Mouse (Mus musculus) MEL (cell line): ENCODE data around the gene Srgap1. TPM values are rescaled to one million over a fixed set of nuclear protein-coding genes. Genes with fewer than 3 reads are reported as not detected.
A peak's percentile ranks its signal among the peaks of the same experiment; 100 is the strongest.

Source experiments
- DNase-seq: peaks from one replicate; pipeline ENCODE4 v3.0.0; 2011; ENCODE audit warnings: low read depth, low spot score
- H3K27ac ChIP-seq: 2 replicates; pipeline ENCODE4 v1.5.1; 2012; ENCODE audit warnings: low read depth, mild to moderate bottlenecking, control low read depth, low read length, moderate library complexity; ENCODE audit not compliant: control insufficient read depth
- H3K27me3 ChIP-seq, 2 experiments: fragments of 150-350 bp in 1 of 2; sonication (generic) in 1 of 2; 2 replicates each; pipeline ENCODE4 v1.6.1; 2012; ENCODE audit warnings: low read length in 2 of 2, mild to moderate bottlenecking in 2 of 2, improper control_type of control experiment in 1 of 2, moderate library complexity in 1 of 2; ENCODE audit not compliant: insufficient read depth in 2 of 2, control insufficient read depth in 1 of 2
- H3K36me3 ChIP-seq, 2 experiments: 2 replicates each; pipeline ENCODE4 v1.6.1; 2012 to 2014; ENCODE audit warnings: low read length in 2 of 2, improper control_type of control experiment in 1 of 2, inconsistent platforms in 1 of 2, mild to moderate bottlenecking in 1 of 2; ENCODE audit not compliant: insufficient read depth in 2 of 2, control insufficient read depth in 1 of 2
- H3K4me1 ChIP-seq, 2 experiments: fragments of 150-350 bp in 1 of 2; sonication (generic) in 1 of 2; 2 replicates each; pipeline ENCODE4 v1.6.1; 2012; ENCODE audit warnings: low read length in 2 of 2, improper control_type of control experiment in 1 of 2, mild to moderate bottlenecking in 1 of 2; ENCODE audit not compliant: insufficient read depth in 2 of 2, control insufficient read depth in 1 of 2
- H3K4me3 ChIP-seq, 2 experiments: fragments of 150-350 bp in 1 of 2; sonication (generic) in 1 of 2; 2 replicates each; pipeline ENCODE4 v1.5.1; 2012; ENCODE audit warnings: low read depth in 2 of 2, low read length in 2 of 2, mild to moderate bottlenecking in 2 of 2, moderate library complexity in 2 of 2, control low read depth in 1 of 2, improper control_type of control experiment in 1 of 2; ENCODE audit not compliant: control insufficient read depth in 1 of 2, insufficient read depth in 1 of 2
- H3K79me2 ChIP-seq: 2 replicates; pipeline ENCODE4 v1.6.1; 2012; ENCODE audit warnings: mild to moderate bottlenecking, low read length, moderate library complexity; ENCODE audit not compliant: control insufficient read depth, poor library complexity, insufficient read depth
- H3K9ac ChIP-seq: 2 replicates; pipeline ENCODE4 v1.6.1; 2012; ENCODE audit warnings: low read depth, mild to moderate bottlenecking, control low read depth, low read length, moderate library complexity; ENCODE audit not compliant: control insufficient read depth, poor library complexity, severe bottlenecking
- H3K9me3 ChIP-seq: fragments of 150-350 bp; sonication (generic); replicated peaks from 2 replicates; pipeline ENCODE4 v1.6.1; 2012; ENCODE audit warnings: mild to moderate bottlenecking, low read length, improper control_type of control experiment, moderate library complexity; ENCODE audit not compliant: insufficient read depth
- CTCF ChIP-seq, 3 experiments: IDR thresholded peaks in 2 of 3; conservative IDR thresholded peaks in 1 of 3; 2 replicates each; pipeline ENCODE4 v1.5.1; 2011 to 2012; ENCODE audit warnings: low read length in 3 of 3, low read depth in 2 of 3, mild to moderate bottlenecking in 2 of 3, improper control_type of control experiment in 1 of 3, inconsistent platforms in 1 of 3, mixed read lengths in 1 of 3, moderate library complexity in 1 of 3; ENCODE audit not compliant: control insufficient read depth in 1 of 3, insufficient read depth in 1 of 3, poor library complexity in 1 of 3, severe bottlenecking in 1 of 3
- E2F4 ChIP-seq: IDR thresholded peaks from 2 replicates; pipeline ENCODE4 v1.6.1; 2011; ENCODE audit warnings: low read depth, low read length, improper control_type of control experiment, borderline replicate concordance
- ETS1 ChIP-seq: IDR thresholded peaks from 2 replicates; pipeline ENCODE4 v1.6.1; 2012; ENCODE audit warnings: low read depth, mild to moderate bottlenecking, inconsistent platforms, low read length, improper control_type of control experiment, moderate library complexity
- GABPA ChIP-seq: IDR thresholded peaks from 2 replicates; pipeline ENCODE4 v1.6.1; 2012; ENCODE audit warnings: low read depth, mild to moderate bottlenecking, inconsistent platforms, low read length, improper control_type of control experiment, moderate library complexity
- HCFC1 ChIP-seq: IDR thresholded peaks from 2 replicates; pipeline ENCODE4 v1.6.1; 2012; ENCODE audit warnings: low read depth, mild to moderate bottlenecking, inconsistent platforms, low read length, improper control_type of control experiment, moderate library complexity
- KAT2A ChIP-seq: conservative IDR thresholded peaks from 2 replicates; pipeline ENCODE4 v1.6.1; 2012; ENCODE audit warnings: low read depth, low read length, improper control_type of control experiment, inconsistent platforms
- MAFK ChIP-seq: IDR thresholded peaks from 2 replicates; pipeline ENCODE4 v1.6.1; 2011; ENCODE audit warnings: low read depth, mild to moderate bottlenecking, low read length, improper control_type of control experiment, borderline replicate concordance
- MXI1 ChIP-seq: IDR thresholded peaks from 2 replicates; pipeline ENCODE4 v1.6.1; 2011; ENCODE audit warnings: mild to moderate bottlenecking, low read depth, low read length, improper control_type of control experiment
- MYC ChIP-seq: IDR thresholded peaks from 2 replicates; pipeline ENCODE4 v1.6.1; 2011; ENCODE audit warnings: low read depth, mild to moderate bottlenecking, low read length, improper control_type of control experiment, moderate library complexity
- POLR2A ChIP-seq, 2 experiments: IDR thresholded peaks; 2 replicates each; pipeline ENCODE4 v1.6.1; 2011 to 2012; ENCODE audit warnings: low read length in 2 of 2, mild to moderate bottlenecking in 2 of 2, control low read depth in 1 of 2, improper control_type of control experiment in 1 of 2, low read depth in 1 of 2, moderate library complexity in 1 of 2; ENCODE audit not compliant: control insufficient read depth in 1 of 2, insufficient read depth in 1 of 2, poor library complexity in 1 of 2
- POLR2AphosphoS2 ChIP-seq: IDR thresholded peaks from 2 replicates; pipeline ENCODE4 v1.6.1; 2011; ENCODE audit warnings: low read length, improper control_type of control experiment
- RAD21 ChIP-seq: IDR thresholded peaks from 2 replicates; pipeline ENCODE4 v1.6.1; 2011; ENCODE audit warnings: mild to moderate bottlenecking, low read depth, low read length, improper control_type of control experiment
- RCOR1 ChIP-seq: IDR thresholded peaks from 2 replicates; pipeline ENCODE4 v1.6.1; 2012; ENCODE audit warnings: low read depth, mild to moderate bottlenecking, inconsistent platforms, low read length, improper control_type of control experiment
- SIN3A ChIP-seq: IDR thresholded peaks from 2 replicates; pipeline ENCODE4 v1.6.1; 2012; ENCODE audit warnings: low read length, improper control_type of control experiment, inconsistent platforms
- SMC3 ChIP-seq: IDR thresholded peaks from 2 replicates; pipeline ENCODE4 v1.6.1; 2011; ENCODE audit warnings: low read depth, low read length, improper control_type of control experiment
- TAL1 ChIP-seq: IDR thresholded peaks from 2 replicates; pipeline ENCODE4 v1.6.1; 2012; ENCODE audit warnings: mild to moderate bottlenecking, inconsistent platforms, low read length, moderate library complexity, mixed read lengths
- TBP ChIP-seq: IDR thresholded peaks from 2 replicates; pipeline ENCODE4 v1.8.0; 2011; ENCODE audit warnings: low read depth, low read length, improper control_type of control experiment
- TCF12 ChIP-seq: IDR thresholded peaks from 2 replicates; pipeline ENCODE4 v1.6.1; 2014; ENCODE audit warnings: low read depth, mild to moderate bottlenecking, inconsistent platforms, low read length, improper control_type of control experiment, moderate library complexity
- UBTF ChIP-seq: IDR thresholded peaks from 2 replicates; pipeline ENCODE4 v1.6.1; 2012; ENCODE audit warnings: low read depth, mild to moderate bottlenecking, inconsistent platforms, low read length, improper control_type of control experiment, moderate library complexity, borderline replicate concordance; ENCODE audit not compliant: insufficient read depth
- USF2 ChIP-seq, 2 experiments: IDR thresholded peaks; 2 replicates each; pipeline ENCODE4 v1.6.1; 2011 to 2012; ENCODE audit warnings: improper control_type of control experiment in 2 of 2, low read length in 2 of 2, borderline replicate concordance in 1 of 2, inconsistent platforms in 1 of 2, low read depth in 1 of 2, mild to moderate bottlenecking in 1 of 2; ENCODE audit not compliant: insufficient read depth in 1 of 2
- ZC3H11A ChIP-seq: IDR thresholded peaks from 2 replicates; pipeline ENCODE4 v1.6.1; 2012; ENCODE audit warnings: low read depth, mild to moderate bottlenecking, inconsistent platforms, low read length, improper control_type of control experiment
- polyA plus RNA-seq, 2 experiments: library from polyadenylated mRNA; stranded (reverse) in 1 of 2; unstranded in 1 of 2; fragments of >175 nt in 1 of 2; fragments of >200 nt in 1 of 2; gene quantifications; 2 replicates each; pipeline versions ENCODE4 v1.2.1 to v1.2.4; 2012; ENCODE audit warnings: low replicate concordance in 2 of 2, low read depth in 1 of 2; ENCODE audit not compliant: insufficient read length in 2 of 2, insufficient read depth in 1 of 2, missing spikeins in 1 of 2
- total RNA-seq: library from RNA; depleted of rRNA; stranded (reverse); fragments of 300-350 nt; gene quantifications from 2 replicates; pipeline ENCODE4 v1.2.3, GENCODE M21; 2012

Gene Srgap1
- total and polyA plus RNA-seq, 3 experiments = not detected

DNA sequence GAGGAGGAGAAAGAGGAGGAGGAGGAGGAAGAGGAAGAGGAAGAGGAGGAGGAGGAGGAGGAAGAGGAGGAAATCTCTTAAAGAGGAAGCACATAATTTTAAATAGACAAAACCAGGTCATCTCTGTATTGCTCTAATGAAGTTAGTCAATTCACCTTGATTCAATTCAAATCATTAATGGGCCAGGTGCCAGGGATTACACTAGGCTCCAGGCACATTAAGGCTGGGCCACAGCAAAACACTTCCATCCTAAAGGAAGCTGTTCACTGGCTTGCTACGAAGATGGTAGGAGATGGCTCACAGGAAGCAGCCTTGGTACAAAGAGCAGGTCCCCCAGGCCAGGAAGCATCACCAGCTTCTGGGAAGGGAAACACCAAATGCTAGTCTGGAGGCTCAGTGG is 189.0 kb downstream of the Srgap1 start:
- Histone ChIP-seq H3K4me3 (no peak overlapping the region), H3K36me3 (no peaks in the 10 kb centered on the region), H3K9ac (no peak overlapping the region), H3K27ac (no peak overlapping the region), H3K4me1 (no peaks in the 10 kb centered on the region), H3K9me3 (no peaks in the 10 kb centered on the region), H3K27me3 (no peaks in the 10 kb centered on the region), H3K79me2 (no peaks in the 10 kb centered on the region)
- DNase-seq = no peak
- TF ChIP-seq HCFC1 (no peak), MAFK (no peak), GABPA (no peak), POLR2AphosphoS2 (no peak), SMC3 (no peak), KAT2A (no peak), UBTF (no peak), MXI1 (no peak)

DNA sequence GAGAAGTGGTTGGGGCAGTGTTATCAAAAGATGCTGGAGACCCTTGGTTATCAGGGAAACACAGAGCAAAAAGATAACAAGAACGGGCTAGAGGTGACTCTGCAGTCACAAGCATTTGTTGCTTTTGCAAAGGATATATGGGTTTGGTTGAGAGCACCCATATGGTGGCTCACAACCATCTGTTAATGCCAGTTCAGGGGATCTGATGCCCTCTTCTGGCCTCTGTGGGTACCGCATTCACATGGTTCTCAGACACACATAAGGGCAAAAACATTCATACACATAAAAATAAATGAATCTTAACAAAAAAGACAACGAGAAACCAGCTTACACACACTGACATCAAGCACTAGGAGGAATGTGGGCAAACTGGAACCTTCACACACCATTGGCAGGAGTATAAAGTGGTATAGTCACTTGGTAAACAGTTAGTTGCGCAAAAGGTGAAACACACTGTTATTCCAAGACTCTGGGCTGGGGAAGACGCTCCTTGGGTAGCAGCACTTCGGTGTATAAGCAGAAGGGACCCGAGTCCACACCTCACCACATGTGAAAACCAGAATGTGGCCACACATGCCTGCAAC is 191.2 kb downstream of the Srgap1 start:
- TF ChIP-seq RCOR1 (no peak), SMC3 (peak; percentile 68), SIN3A (no peak), TAL1 (no peak), MYC (no peak), POLR2AphosphoS2 (no peak), UBTF (no peak), ZC3H11A (peak; percentile 32; the same call in 1 of the 2 replicates), USF2 (IDR thresholded peaks at IDR 0.05; ENCODE audit: borderline replicate concordance in 1 of 2, insufficient read depth in 1 of 2, low read depth in 1 of 2, low read length in 2 of 2) (no peak), E2F4 (no peak), ETS1 (no peak), TCF12 (no peak), RAD21 (peak; percentile 47), POLR2A (IDR thresholded peaks at IDR 0.05; ENCODE audit: control insufficient read depth in 1 of 2, insufficient read depth in 1 of 2, low read depth in 1 of 2, low read length in 2 of 2, poor library complexity in 1 of 2) (no peak), TBP (no peak), CTCF (IDR thresholded peaks at IDR 0.05 in 2 of 3, conservative IDR thresholded peaks at IDR 0.05 in 1 of 3; ENCODE audit: control insufficient read depth in 1 of 3, insufficient read depth in 1 of 3, low read depth in 2 of 3, low read length in 3 of 3, poor library complexity in 1 of 3, severe bottlenecking in 1 of 3) (peak; percentile 38 to 54 (median 51))
- H3K9me3 ChIP-seq = no peaks in the 10 kb centered on the region
- no peaks in the 10 kb centered on the region for H3K36me3 ChIP-seq
- H3K9ac ChIP-seq = no peak overlapping the region
- no peak overlapping the region for H3K4me3 ChIP-seq
- no peaks in the 10 kb centered on the region for H3K4me1 ChIP-seq
- peak; percentile 32 for DNase-seq
- H3K27me3 ChIP-seq = no peaks in the 10 kb centered on the region
- H3K79me2 ChIP-seq = no peaks in the 10 kb centered on the region
- no peak overlapping the region for H3K27ac ChIP-seq
